Mouse (Mus musculus): ENCODE results near the gene Fndc7. TPM values are rescaled to one million over a fixed set of nuclear protein-coding genes. Genes with fewer than 3 reads are reported as not detected.

Fndc7 gene
- polyA plus RNA-seq (2012; fragmentation: generic; extraction: Trizol), result under 1 TPM; 0.04 to 0.33 TPM

DNA sequence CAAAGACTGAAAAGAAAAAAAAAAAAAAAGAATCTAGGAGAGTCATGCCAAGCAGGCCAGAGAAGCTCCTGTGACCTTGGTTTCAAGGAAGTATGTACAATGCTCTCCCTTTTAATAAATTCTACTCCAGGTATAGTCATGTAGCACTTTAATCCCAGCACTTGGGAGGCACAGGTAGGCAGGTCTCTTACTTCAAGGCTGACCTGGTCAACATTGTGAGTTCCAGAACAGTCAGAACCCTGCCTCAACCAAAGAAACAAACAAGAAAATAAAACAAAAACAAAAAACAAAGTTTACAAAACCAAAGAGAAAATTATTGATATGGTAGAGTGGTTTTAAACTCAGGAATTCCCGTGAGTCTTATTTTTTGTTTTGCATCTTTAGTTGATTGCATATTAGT is at the start of gene Fndc7:
TSS of gene Fndc7 (minus strand) at position 101 of the 400 bp plus-strand sequence.

DNA sequence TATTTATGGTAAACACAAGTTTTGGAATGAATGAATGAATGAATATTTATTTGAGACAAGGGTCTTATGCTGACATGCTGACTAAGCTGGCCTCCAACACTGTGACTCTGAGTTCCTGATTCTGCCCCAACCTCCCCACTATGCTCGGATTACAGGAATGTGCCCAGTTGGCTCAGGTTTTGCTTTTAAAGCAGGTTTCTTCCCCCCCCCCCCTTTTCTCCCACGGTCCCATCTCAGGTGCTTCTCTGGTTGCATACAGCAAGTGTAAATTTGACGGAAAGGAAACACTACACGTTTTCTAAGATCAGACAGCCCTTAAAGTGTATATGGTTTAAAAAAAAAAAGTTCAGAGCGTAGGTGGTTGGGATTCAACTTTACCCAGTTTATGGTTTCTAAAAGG is 49.8 kb upstream of the Fndc7 start, which contains the start of gene Henmt1:
TSS of gene Henmt1 (plus strand) at position 301 of the 400 bp plus-strand sequence.

DNA sequence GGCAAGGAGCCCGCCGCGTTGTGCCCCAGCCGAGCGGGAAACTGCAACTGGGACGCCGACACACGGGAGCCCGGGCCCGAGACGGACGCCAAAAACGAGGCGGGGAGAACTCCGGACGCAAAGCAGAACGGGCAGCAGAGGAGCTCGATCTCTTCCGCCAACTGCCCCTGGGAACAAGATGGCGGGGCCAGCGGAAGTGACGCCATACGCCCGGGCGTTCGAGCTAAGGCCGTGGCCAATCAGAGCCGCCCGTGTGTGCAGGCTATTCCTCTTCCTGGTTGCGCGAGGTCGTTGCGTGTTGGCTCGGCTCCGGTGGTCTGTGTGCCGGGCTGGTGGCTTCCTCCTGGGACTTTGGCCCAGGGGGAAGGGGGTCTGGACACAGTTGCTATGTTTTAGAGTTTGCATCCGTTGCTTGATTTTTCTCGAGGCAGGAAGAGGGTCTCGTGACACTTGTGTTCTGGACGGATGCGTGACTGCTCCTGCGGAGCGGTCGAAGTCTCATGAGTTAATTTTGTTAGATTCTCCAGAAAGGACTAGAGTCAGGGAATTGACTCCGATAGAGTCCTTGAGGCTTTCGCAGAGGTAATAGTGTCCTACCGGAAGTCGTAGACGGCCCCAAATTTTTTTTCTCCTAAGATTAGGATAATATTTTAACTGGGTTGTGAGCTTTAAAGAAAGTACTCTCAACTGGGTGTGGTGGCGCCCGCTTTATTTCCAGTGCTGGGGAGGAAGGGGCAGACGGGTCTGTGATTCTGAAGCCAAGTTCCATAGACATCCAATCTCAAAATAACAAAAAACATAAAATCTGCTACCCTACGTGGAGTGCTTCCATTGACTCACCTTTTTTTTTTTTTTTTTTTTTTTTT is 22.0 kb upstream of the Fndc7 start, which contains the start of gene Prpf38b:
TSS of gene Prpf38b (minus strand) at position 180 of the 866 bp plus-strand sequence.

DNA sequence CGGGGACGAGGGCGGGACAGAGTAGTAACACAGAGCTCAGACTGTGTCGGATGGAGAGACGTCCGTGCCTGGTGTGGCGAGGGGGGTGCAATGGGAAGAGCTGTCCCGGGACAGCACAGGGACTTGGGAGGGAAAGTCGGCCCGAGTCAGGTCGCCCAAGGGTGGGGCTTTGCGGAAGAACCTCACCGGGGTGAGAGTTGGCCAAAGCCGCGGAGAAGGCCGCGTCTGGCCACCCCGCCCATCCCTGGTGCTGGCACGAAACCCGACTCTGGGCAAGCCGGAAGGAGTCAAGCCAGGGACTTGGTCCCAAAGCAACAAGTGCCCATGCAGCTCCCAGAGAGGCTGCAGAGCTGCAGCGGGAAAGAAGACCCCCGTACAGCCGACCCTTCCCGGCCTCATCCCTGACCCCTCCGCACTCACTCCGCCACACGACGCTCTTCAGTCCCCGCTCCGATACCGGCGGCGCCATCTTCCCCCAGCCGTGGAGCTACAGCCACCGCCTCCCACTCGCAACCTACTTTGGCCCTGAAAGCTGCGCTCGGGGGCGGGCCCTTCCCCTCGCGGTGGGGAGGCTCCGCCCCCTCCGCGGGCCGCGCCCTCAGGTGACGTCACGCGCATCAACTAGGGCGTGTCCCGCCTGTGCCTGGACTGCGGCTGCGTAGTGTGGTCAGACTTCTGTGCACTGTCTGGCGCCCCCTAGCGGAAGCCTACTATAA is 49.6 kb downstream of the Fndc7 start, which contains the start of gene Stxbp3:
TSS of gene Stxbp3 (minus strand) at position 527 of the 716 bp plus-strand sequence.

Other genes with a start within 250 kb of the Fndc7 start
- gene Clcc1, start 236.1 kb downstream of the Fndc7 start, polyA plus RNA-seq (2012; fragmentation: generic; extraction: Trizol), result 10 to 100 TPM in 1 of 2 experiments, 1 to 10 TPM in 1; 2.6 to 25.9 TPM
- gene Gpsm2, start 167.7 kb downstream of the Fndc7 start, polyA plus RNA-seq (2012; fragmentation: generic; extraction: Trizol), result 10 to 100 TPM in 1 of 2 experiments, 1 to 10 TPM in 1; 2.5 to 35.1 TPM
- under 1 TPM; 0.02 to 0.35 TPM for gene Aknad1, start 150.3 kb downstream of the Fndc7 start, polyA plus RNA-seq (2012; fragmentation: generic; extraction: Trizol)
- gene Stxbp3, start 49.5 kb downstream of the Fndc7 start, polyA plus RNA-seq (2012; fragmentation: generic; extraction: Trizol), result 1 to 10 TPM in 1 of 2 experiments, under 1 TPM in 1; 0.82 to 6.2 TPM
- gene Prpf38b, start 21.7 kb upstream of the Fndc7 start, polyA plus RNA-seq (2012; fragmentation: generic; extraction: Trizol), result 10 to 100 TPM in 1 of 2 experiments, 1 to 10 TPM in 1; 3.3 to 12.6 TPM
- gene Henmt1, start 49.9 kb upstream of the Fndc7 start, polyA plus RNA-seq (2012; fragmentation: generic; extraction: Trizol), result under 1 TPM; 0.04 to 0.08 TPM
- not detected for gene Gm9857, start 50.4 kb upstream of the Fndc7 start, polyA plus RNA-seq (2012; fragmentation: generic; extraction: Trizol)
- gene Fam102b, start 137.6 kb upstream of the Fndc7 start, polyA plus RNA-seq (2012; fragmentation: generic; extraction: Trizol), result 1 to 10 TPM in 1 of 2 experiments, under 1 TPM in 1; 0.33 to 7.6 TPM
- not detected for gene Slc25a54, start 190.5 kb upstream of the Fndc7 start, polyA plus RNA-seq (2012; fragmentation: generic; extraction: Trizol)
- gene Slc25a24, start 233.1 kb upstream of the Fndc7 start, polyA plus RNA-seq (2012; fragmentation: generic; extraction: Trizol), result 10 to 100 TPM in 1 of 2 experiments, 1 to 10 TPM in 1; 2.3 to 13.9 TPM